Mouse (Mus musculus) megakaryocyte, embryonic 14.5 days (primary cell): ENCODE measurements around the gene Exoc4.

Experiments
- FLI1 ChIP-seq: IDR thresholded peaks from 2 replicates; pipeline ENCODE4 v1.6.1; 2012; ENCODE audit warnings: low read length, inconsistent platforms, mixed read lengths
- GATA1 ChIP-seq: IDR thresholded peaks from 3 replicates; pipeline ENCODE4 v1.6.1; 2012; ENCODE audit warnings: mixed read lengths, low read length, inconsistent platforms, borderline replicate concordance

DNA sequence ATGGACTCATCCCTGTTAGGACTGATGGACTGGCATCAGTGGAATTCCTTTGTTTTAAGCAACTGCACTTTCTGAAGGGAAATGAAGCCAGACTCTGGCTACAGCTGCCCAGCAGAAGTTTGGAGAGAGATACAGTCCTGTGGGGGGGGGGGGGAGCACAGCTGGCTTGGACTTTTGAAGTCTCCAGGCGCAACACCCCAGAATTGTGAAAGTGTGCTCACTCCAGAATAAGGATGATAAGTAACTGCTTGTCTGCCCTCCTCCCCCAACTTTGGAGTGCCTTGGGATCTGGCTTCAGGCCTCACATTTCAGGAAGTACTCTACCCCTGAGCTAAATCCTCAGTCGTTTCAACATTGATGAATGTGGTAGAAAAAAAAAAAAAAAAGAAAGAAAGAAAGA is 716.7 kb downstream of the Exoc4 start:
- TF ChIP-seq FLI1 (no peak), GATA1 (no peak)
